Mouse (Mus musculus) CH12.LX (cell line): Measurements from ENCODE around the gene Magi2. TPM values are rescaled to one million over a fixed set of nuclear protein-coding genes. Genes with fewer than 3 reads are reported as not detected.

Source experiments
- DNase-seq: peaks from one replicate; pipeline ENCODE4 v3.0.0-alpha.2; 2013; ENCODE audit errors: extremely low read depth
- H3K27ac ChIP-seq: 2 replicates; pipeline ENCODE4 v1.5.1; 2012; ENCODE audit warnings: low read depth, mild to moderate bottlenecking, control low read depth, moderate library complexity; ENCODE audit not compliant: insufficient read depth
- H3K27me3 ChIP-seq: replicated peaks from 2 replicates; pipeline ENCODE3; 2012; ENCODE audit warnings: inconsistent platforms
- H3K36me3 ChIP-seq, 2 experiments: replicated peaks in 1 of 2; 2 replicates each; pipeline versions ENCODE3 to v1.6.1; 2012; ENCODE audit warnings: inconsistent platforms in 1 of 2, low read length in 1 of 2, mild to moderate bottlenecking in 1 of 2, mixed read lengths in 1 of 2, moderate library complexity in 1 of 2; ENCODE audit not compliant: control insufficient read depth in 1 of 2, insufficient read depth in 1 of 2
- H3K4me1 ChIP-seq, 2 experiments: 2 replicates each; pipeline ENCODE4 v1.6.1; 2012; ENCODE audit warnings: inconsistent platforms in 1 of 2, moderate library complexity in 1 of 2; ENCODE audit not compliant: insufficient read depth in 2 of 2, control insufficient read depth in 1 of 2
- H3K4me2 ChIP-seq: 2 replicates; pipeline ENCODE4 v1.6.1; 2012; ENCODE audit warnings: low read depth, mild to moderate bottlenecking, control low read depth; ENCODE audit not compliant: poor library complexity, insufficient read depth, severe bottlenecking
- H3K4me3 ChIP-seq, 3 experiments: fragments of 150-350 bp in 1 of 3; sonication (generic) in 1 of 3; replicated peaks in 1 of 3; 2 replicates each; pipeline versions ENCODE3 to v1.5.1; 2011 to 2012; ENCODE audit warnings: low read depth in 2 of 3, low read length in 2 of 3, mild to moderate bottlenecking in 2 of 3, moderate library complexity in 2 of 3, control low read depth in 1 of 3, improper control_type of control experiment in 1 of 3, inconsistent platforms in 1 of 3, mixed read lengths in 1 of 3; ENCODE audit not compliant: poor library complexity in 1 of 3
- H3K79me2 ChIP-seq: replicated peaks from 2 replicates; pipeline ENCODE4 v1.6.1; 2012; ENCODE audit warnings: mild to moderate bottlenecking, moderate library complexity; ENCODE audit not compliant: control insufficient read depth, poor library complexity, insufficient read depth, severe bottlenecking; ENCODE audit errors: extremely low read depth
- H3K9ac ChIP-seq: 2 replicates; pipeline ENCODE4 v1.6.1; 2012; ENCODE audit warnings: low read depth, mild to moderate bottlenecking, control low read depth, moderate library complexity; ENCODE audit not compliant: insufficient read depth
- H3K9me3 ChIP-seq: replicated peaks from 2 replicates; pipeline ENCODE3; 2012; ENCODE audit warnings: low read length, inconsistent platforms, mixed read lengths
- BHLHE40 ChIP-seq: IDR thresholded peaks from 2 replicates; pipeline ENCODE4 v1.6.1; 2011; ENCODE audit warnings: mild to moderate bottlenecking, low read depth, low read length, improper control_type of control experiment
- CTCF ChIP-seq, 2 experiments: IDR thresholded peaks in 1 of 2; conservative IDR thresholded peaks in 1 of 2; 2 replicates each; pipeline ENCODE4 v1.5.1; 2011 to 2012; ENCODE audit warnings: low read depth in 2 of 2, low read length in 2 of 2, improper control_type of control experiment in 1 of 2, inconsistent platforms in 1 of 2, mild to moderate bottlenecking in 1 of 2, moderate library complexity in 1 of 2
- EP300 ChIP-seq: IDR thresholded peaks from 2 replicates; pipeline ENCODE4 v1.6.1; 2011; ENCODE audit warnings: low read length, improper control_type of control experiment
- HCFC1 ChIP-seq: IDR thresholded peaks from 2 replicates; pipeline ENCODE4 v1.6.1; 2012; ENCODE audit warnings: low read depth, mild to moderate bottlenecking, inconsistent platforms, low read length, improper control_type of control experiment
- IRF4 ChIP-seq: IDR thresholded peaks from 2 replicates; pipeline ENCODE4 v1.6.1; 2014; ENCODE audit warnings: low read depth, mild to moderate bottlenecking, inconsistent platforms, low read length, improper control_type of control experiment
- JUN ChIP-seq: IDR thresholded peaks from 2 replicates; pipeline ENCODE4 v1.6.1; 2011; ENCODE audit warnings: low read depth, mild to moderate bottlenecking, low read length, improper control_type of control experiment, moderate library complexity; ENCODE audit not compliant: insufficient read depth
- MAX ChIP-seq: IDR thresholded peaks from 2 replicates; pipeline ENCODE4 v1.6.1; 2011; ENCODE audit warnings: low read length, improper control_type of control experiment
- MEF2A ChIP-seq: IDR thresholded peaks from 2 replicates; pipeline ENCODE4 v1.6.1; 2014; ENCODE audit warnings: low read depth, mild to moderate bottlenecking, inconsistent platforms, low read length, improper control_type of control experiment, borderline replicate concordance
- MYC ChIP-seq: IDR thresholded peaks from 2 replicates; pipeline ENCODE4 v1.6.1; 2011; ENCODE audit warnings: low read depth, mild to moderate bottlenecking, improper control_type of control experiment, low read length
- NELFE ChIP-seq: IDR thresholded peaks from 2 replicates; pipeline ENCODE4 v1.6.1; 2011; ENCODE audit warnings: low read depth, low read length, improper control_type of control experiment
- POLR2AphosphoS2 ChIP-seq: IDR thresholded peaks from 2 replicates; pipeline ENCODE4 v1.6.1; 2011; ENCODE audit warnings: low read depth, low read length, improper control_type of control experiment
- UBTF ChIP-seq: IDR thresholded peaks from 2 replicates; pipeline ENCODE4 v1.6.1; 2012; ENCODE audit warnings: low read depth, mild to moderate bottlenecking, inconsistent platforms, low read length, improper control_type of control experiment, moderate library complexity
- ZKSCAN1 ChIP-seq: IDR thresholded peaks from 2 replicates; pipeline ENCODE4 v1.6.1; 2012; ENCODE audit warnings: low read depth, inconsistent platforms, low read length, improper control_type of control experiment, borderline replicate concordance
- ZMIZ1 ChIP-seq: IDR thresholded peaks from 2 replicates; pipeline ENCODE4 v1.6.1; 2012; ENCODE audit warnings: low read depth, mild to moderate bottlenecking, inconsistent platforms, low read length, improper control_type of control experiment
- dilution Hi-C: fragments of 300-500 bp; cut with MboI; formaldehyde crosslinking; loops from 2 replicates; pipeline ENCODE4 v1.14.3; 2020; ENCODE audit warnings: low sequenced_read_pairs; ENCODE audit not compliant: extremely low pct_unique_long_range_greater_than_20kb, extremely low pct_ligation_motif_present
- in situ Hi-C: fragments of 300-500 bp; cut with MboI; formaldehyde crosslinking; loops from 3 replicates; pipeline ENCODE4 v1.14.3; 2019; ENCODE audit warnings: low sequenced_read_pairs, low pct_ligation_motif_present, low pct_unique_long_range_greater_than_20kb, mixed read lengths
- polyA plus RNA-seq: library from polyadenylated mRNA; unstranded; fragments of >175 nt; gene quantifications from 2 replicates; pipeline ENCODE4 v1.2.1, GENCODE M21; 2012; ENCODE audit warnings: low read depth; ENCODE audit not compliant: insufficient read length
- total RNA-seq, 2 experiments: library from RNA; depleted of rRNA; stranded (reverse); fragments of 300-350 nt in 1 of 2; fragments of >200 nt in 1 of 2; gene quantifications; 2 replicates each; pipeline ENCODE4 v1.2.3; 2012 to 2014

Gene Magi2
- total and polyA plus RNA-seq, 3 experiments, result 0.37 to 0.63 (median 0.42) TPM

GRCm38 (mm10) chr5:20494010-20494409 is 1267.2 kb downstream of the Magi2 start:
- no peaks in the 10 kb centered on the region for H3K79me2 ChIP-seq
- no peak for DNase-seq
- TF ChIP-seq UBTF (no peak), HCFC1 (no peak), NELFE (no peak), BHLHE40 (no peak), ZKSCAN1 (no peak), POLR2AphosphoS2 (no peak), MAX (no peak), JUN (no peak)
- TF ChIP-seq, all 38 proteins: peak for 0
- peaks cover 0 to 19% of the 10 kb centered on the region in 2 experiments; a peak in 2 of 4 replicates for H3K4me1 ChIP-seq
- in situ Hi-C loops, result loop anchor here (25.0 kb wide), 1 partner anchor 193 kb away; no protein-coding TSS in a partner anchor
- H3K27me3 ChIP-seq, result no peaks in the 10 kb centered on the region
- dilution Hi-C loops, result no loop called here
- no peaks in the 10 kb centered on the region for H3K9me3 ChIP-seq
- H3K27ac ChIP-seq, result no peak overlapping the region
- no peak overlapping the region for H3K4me2 ChIP-seq
- no peaks in the 10 kb centered on the region for H3K36me3 ChIP-seq
- no peak overlapping the region for H3K4me3 ChIP-seq
- H3K9ac ChIP-seq, result no peak overlapping the region

GRCm38 (mm10) chr5:20496924-20497323 is 1270.1 kb downstream of the Magi2 start:
- no peak overlapping the region for H3K4me2 ChIP-seq
- peaks cover 2 to 19% of the 10 kb centered on the region in 2 experiments; a peak in 2 of 4 replicates for H3K4me1 ChIP-seq
- dilution Hi-C loops, result no loop called here
- no peak for DNase-seq
- no peaks in the 10 kb centered on the region for H3K36me3 ChIP-seq
- in situ Hi-C loops, result loop anchor here (25.0 kb wide), 1 partner anchor 190 kb away; no protein-coding TSS in a partner anchor
- no peak overlapping the region for H3K9ac ChIP-seq
- H3K79me2 ChIP-seq, result no peaks in the 10 kb centered on the region
- no peaks in the 10 kb centered on the region for H3K27me3 ChIP-seq
- H3K4me3 ChIP-seq, result no peak overlapping the region
- no peaks in the 10 kb centered on the region for H3K9me3 ChIP-seq
- TF ChIP-seq ZKSCAN1 (no peak), POLR2AphosphoS2 (no peak), MEF2A (no peak), MAX (no peak), EP300 (no peak), UBTF (no peak), BHLHE40 (no peak), CTCF (conservative IDR thresholded peaks at IDR 0.05 in 1 of 2, IDR thresholded peaks at IDR 0.05 in 1 of 2; ENCODE audit: low read depth in 2 of 2, low read length in 2 of 2) (no peak), IRF4 (no peak), ZMIZ1 (no peak), MYC (no peak)
- no peak overlapping the region for H3K27ac ChIP-seq
